Mouse (Mus musculus): ENCODE measurements at regions not wholly inside any gene's neighbourhood (a gene's known extent, or its start where the extent isn't known, plus 50 kb on each side); places are given as distances from the start of the nearest gene placed in this dataset.

- no peak overlapping the region for H3K4me2 ChIP-seq (ENCODE audit: low read depth)
- TF ChIP-seq POLR2AphosphoS2 (IDR thresholded peaks at IDR 0.05; ENCODE audit: insufficient read length, low read depth) (no peak), E2F4 (IDR thresholded peaks at IDR 0.05; ENCODE audit: insufficient read depth) (no peak), MYOD1 (IDR thresholded peaks at IDR 0.05; ENCODE audit: control insufficient read depth in 1 of 3, insufficient read length in 2 of 3, low read depth in 2 of 3) (no peak), REST (IDR thresholded peaks at IDR 0.05; ENCODE audit: insufficient read depth, insufficient read length) (no peak), MAX (IDR thresholded peaks at IDR 0.05; ENCODE audit: low read depth) (no peak), MYOG (IDR thresholded peaks at IDR 0.05; ENCODE audit: control insufficient read depth in 1 of 3, insufficient read depth in 1 of 3, insufficient read length in 2 of 3, low read depth in 2 of 3) (no peak), SRF (IDR thresholded peaks at IDR 0.05; ENCODE audit: control insufficient read depth, insufficient read length, low read depth) (no peak), CEBPB (IDR thresholded peaks at IDR 0.05; ENCODE audit: insufficient read depth, poor library complexity, severe bottlenecking) (no peak)
- H3K27me3 ChIP-seq (ENCODE audit: control insufficient read depth, insufficient read depth, insufficient read length) = no peaks in the 10 kb centered on the region
- H3K79me2 ChIP-seq (ENCODE audit: control insufficient read depth, insufficient read depth) = no peaks in the 10 kb centered on the region
- H3K4me3 ChIP-seq = no peak overlapping the region
- no peaks in the 10 kb centered on the region for H3K36me3 ChIP-seq (ENCODE audit: control insufficient read depth, insufficient read depth)
- H3ac ChIP-seq (ENCODE audit: control insufficient read depth, insufficient read length) = no peak overlapping the region
Measured at GRCm38 (mm10) chr15:69441008-69441407, 2940.3 kb upstream of the Lrrc6 start.

DNA sequence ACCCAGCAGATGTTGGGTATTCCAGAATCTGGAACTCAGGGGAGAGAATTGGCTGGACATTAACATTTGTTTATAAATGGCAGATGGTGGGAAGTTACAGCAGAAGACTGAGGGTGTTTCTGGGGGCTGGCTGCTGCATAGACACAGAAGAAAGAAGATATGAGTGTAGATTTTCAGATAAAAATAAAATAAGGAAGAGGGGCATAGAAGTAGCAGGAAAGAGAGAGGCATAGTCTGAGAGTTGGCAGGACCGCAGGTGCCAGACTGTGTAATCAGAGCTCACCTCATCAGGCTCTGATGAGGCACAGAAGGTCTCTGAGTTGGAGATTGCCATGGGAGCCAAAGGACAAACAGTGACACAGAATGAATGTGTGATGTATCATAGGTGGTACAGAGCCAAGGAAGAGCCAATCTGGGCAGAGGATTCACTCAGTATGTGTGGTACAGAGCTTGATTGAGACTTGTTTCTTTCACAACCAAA is 2912.9 kb upstream of the Lrrc6 start:
- no peaks in the 10 kb centered on the region for H3K79me2 ChIP-seq (ENCODE audit: control insufficient read depth, insufficient read depth)
- H3K27me3 ChIP-seq (ENCODE audit: control insufficient read depth, insufficient read depth, insufficient read length) = no peaks in the 10 kb centered on the region

DNA sequence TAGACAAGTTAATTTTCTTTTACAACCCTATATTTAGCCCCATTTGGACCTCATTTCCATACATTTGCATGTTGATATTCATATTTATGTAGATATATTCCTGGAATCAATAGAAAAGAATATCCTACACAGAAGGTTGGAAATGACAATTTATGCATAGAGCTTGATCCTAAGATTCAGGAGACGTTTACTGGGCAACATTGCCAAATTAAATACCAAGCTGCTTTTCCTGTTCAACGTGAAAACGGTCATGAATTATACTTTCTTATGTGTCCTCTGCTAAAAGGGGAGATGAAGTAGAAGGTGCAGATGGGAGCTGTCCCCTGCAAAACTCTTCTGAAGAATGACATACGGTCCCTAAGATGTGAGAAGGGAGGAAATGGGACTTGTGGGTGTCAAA is 2888.9 kb upstream of the Lrrc6 start:
- Histone ChIP-seq H3K4me2 (ENCODE audit: low read depth) (no peak overlapping the region), H3K27me3 (ENCODE audit: control insufficient read depth, insufficient read depth, insufficient read length) (no peaks in the 10 kb centered on the region), H3K79me2 (ENCODE audit: control insufficient read depth, insufficient read depth) (no peaks in the 10 kb centered on the region), H3ac (ENCODE audit: control insufficient read depth, insufficient read length) (no peak overlapping the region), H3K36me3 (ENCODE audit: control insufficient read depth, insufficient read depth) (no peaks in the 10 kb centered on the region), H3K4me3 (no peak overlapping the region)
- TF ChIP-seq CEBPB (IDR thresholded peaks at IDR 0.05; ENCODE audit: insufficient read depth, poor library complexity, severe bottlenecking) (no peak), POLR2A (IDR thresholded peaks at IDR 0.05; ENCODE audit: insufficient read length, low read depth) (no peak), SRF (IDR thresholded peaks at IDR 0.05; ENCODE audit: control insufficient read depth, insufficient read length, low read depth) (no peak), REST (IDR thresholded peaks at IDR 0.05; ENCODE audit: insufficient read depth, insufficient read length) (no peak), E2F4 (IDR thresholded peaks at IDR 0.05; ENCODE audit: insufficient read depth) (no peak), MYOG (IDR thresholded peaks at IDR 0.05; ENCODE audit: control insufficient read depth in 1 of 3, insufficient read depth in 1 of 3, insufficient read length in 2 of 3, low read depth in 2 of 3) (no peak), MYOD1 (IDR thresholded peaks at IDR 0.05; ENCODE audit: control insufficient read depth in 1 of 3, insufficient read length in 2 of 3, low read depth in 2 of 3) (no peak), TCF12 (IDR thresholded peaks at IDR 0.05; ENCODE audit: insufficient read depth, poor library complexity, severe bottlenecking) (no peak), POLR2AphosphoS2 (IDR thresholded peaks at IDR 0.05; ENCODE audit: insufficient read length, low read depth) (no peak), TCF3 (IDR thresholded peaks at IDR 0.05; ENCODE audit: insufficient read length, low read depth) (no peak), MAX (IDR thresholded peaks at IDR 0.05; ENCODE audit: low read depth) (no peak), USF1 (IDR thresholded peaks at IDR 0.05; ENCODE audit: low read depth) (no peak)

More for the DNA sequence above, 2912.9 kb upstream of the Lrrc6 start:
- Histone ChIP-seq H3K4me2 (ENCODE audit: low read depth) (no peak overlapping the region), H3K4me3 (no peak overlapping the region), H3K36me3 (ENCODE audit: control insufficient read depth, insufficient read depth) (no peaks in the 10 kb centered on the region), H3ac (ENCODE audit: control insufficient read depth, insufficient read length) (no peak overlapping the region)
- TF ChIP-seq MAX (IDR thresholded peaks at IDR 0.05; ENCODE audit: low read depth) = no peak
- no peak for TF ChIP-seq SRF (IDR thresholded peaks at IDR 0.05; ENCODE audit: control insufficient read depth, insufficient read length, low read depth)
- TF ChIP-seq MYOG (IDR thresholded peaks at IDR 0.05; ENCODE audit: control insufficient read depth in 1 of 3, insufficient read depth in 1 of 3, insufficient read length in 2 of 3, low read depth in 2 of 3) = no peak
- no peak for TF ChIP-seq POLR2A (IDR thresholded peaks at IDR 0.05; ENCODE audit: insufficient read length, low read depth)

GRCm38 (mm10) chr15:69387466-69387865 is 2886.8 kb upstream of the Lrrc6 start:
- no peaks in the 10 kb centered on the region for H3K27me3 ChIP-seq (ENCODE audit: control insufficient read depth, insufficient read depth, insufficient read length)
- TF ChIP-seq MAX (IDR thresholded peaks at IDR 0.05; ENCODE audit: low read depth) (no peak), USF1 (IDR thresholded peaks at IDR 0.05; ENCODE audit: low read depth) (no peak)
- H3K79me2 ChIP-seq (ENCODE audit: control insufficient read depth, insufficient read depth) = no peaks in the 10 kb centered on the region
- no peak overlapping the region for H3K4me2 ChIP-seq (ENCODE audit: low read depth)
- no peak overlapping the region for H3ac ChIP-seq (ENCODE audit: control insufficient read depth, insufficient read length)
- no peaks in the 10 kb centered on the region for H3K36me3 ChIP-seq (ENCODE audit: control insufficient read depth, insufficient read depth)
- no peak overlapping the region for H3K4me3 ChIP-seq

GRCm38 (mm10) chr15:69365440-69365839 is 2864.7 kb upstream of the Lrrc6 start:
- no peaks in the 10 kb centered on the region for H3K79me2 ChIP-seq (ENCODE audit: control insufficient read depth, insufficient read depth)
- no peak overlapping the region for H3K4me2 ChIP-seq (ENCODE audit: low read depth)
- H3K36me3 ChIP-seq (ENCODE audit: control insufficient read depth, insufficient read depth) = no peaks in the 10 kb centered on the region
- no peak for TF ChIP-seq MYOD1 (IDR thresholded peaks at IDR 0.05; ENCODE audit: control insufficient read depth in 1 of 3, insufficient read length in 2 of 3, low read depth in 2 of 3)
- no peak for TF ChIP-seq TCF3 (IDR thresholded peaks at IDR 0.05; ENCODE audit: insufficient read length, low read depth)
- TF ChIP-seq SRF (IDR thresholded peaks at IDR 0.05; ENCODE audit: control insufficient read depth, insufficient read length, low read depth) = no peak
- no peak for TF ChIP-seq MYOG (IDR thresholded peaks at IDR 0.05; ENCODE audit: control insufficient read depth in 1 of 3, insufficient read depth in 1 of 3, insufficient read length in 2 of 3, low read depth in 2 of 3)
- no peak for TF ChIP-seq POLR2A (IDR thresholded peaks at IDR 0.05; ENCODE audit: insufficient read length, low read depth)
- TF ChIP-seq TCF12 (IDR thresholded peaks at IDR 0.05; ENCODE audit: insufficient read depth, poor library complexity, severe bottlenecking) = no peak
- no peak for TF ChIP-seq REST (IDR thresholded peaks at IDR 0.05; ENCODE audit: insufficient read depth, insufficient read length)
- no peak for TF ChIP-seq E2F4 (IDR thresholded peaks at IDR 0.05; ENCODE audit: insufficient read depth)
- TF ChIP-seq POLR2AphosphoS2 (IDR thresholded peaks at IDR 0.05; ENCODE audit: insufficient read length, low read depth) = no peak
- TF ChIP-seq CEBPB (IDR thresholded peaks at IDR 0.05; ENCODE audit: insufficient read depth, poor library complexity, severe bottlenecking) = no peak
- no peak for TF ChIP-seq MAX (IDR thresholded peaks at IDR 0.05; ENCODE audit: low read depth)
- TF ChIP-seq USF1 (IDR thresholded peaks at IDR 0.05; ENCODE audit: low read depth) = no peak
- no peaks in the 10 kb centered on the region for H3K27me3 ChIP-seq (ENCODE audit: control insufficient read depth, insufficient read depth, insufficient read length)
- no peak overlapping the region for H3K4me3 ChIP-seq
- no peak overlapping the region for H3ac ChIP-seq (ENCODE audit: control insufficient read depth, insufficient read length)

All from myocyte (in vitro differentiated cells).